Mouse (Mus musculus) frontal cortex, adult (tissue): Measurements from ENCODE around the gene Oscar.
"Not testable (repeated sequence)": the region's sequence is repeated elsewhere in the genome, so short reads cannot be mapped to it uniquely, and the experiment has no call there.

Source experiments
- ATAC-seq: cut with Nextera tagmentation; 2 replicates; pipeline ENCODE4 v1.9.2; 2017; ENCODE audit warnings: mild to moderate bottlenecking, moderate library complexity, mixed read lengths; ENCODE audit not compliant: low TSS enrichment

The Oscar gene

GRCm38 (mm10) chr7:3610437-3610836 is 5.5 kb downstream of the Oscar start:
- ATAC-seq, result no peak

GRCm38 (mm10) chr7:3609082-3609481 is 6.9 kb downstream of the Oscar start:
- ATAC-seq, result no peak

- ATAC-seq, result no peak
Measured at GRCm38 (mm10) chr7:3608668-3609067, 7.3 kb downstream of the Oscar start.

GRCm38 (mm10) chr7:3607391-3607790 is 8.6 kb downstream of the Oscar start:
- ATAC-seq, result no peak

- no peak for ATAC-seq
Measured at GRCm38 (mm10) chr7:3606798-3607197, 9.2 kb downstream of the Oscar start.

- peak; percentile 62; the same call in 1 of the 2 replicates for ATAC-seq
Measured at GRCm38 (mm10) chr7:3601119-3601518, 14.8 kb downstream of the Oscar start.

- ATAC-seq, result not testable (repeated sequence)
Measured at GRCm38 (mm10) chr7:3597755-3598154, 18.2 kb downstream of the Oscar start.

GRCm38 (mm10) chr7:3595146-3595545 is 20.8 kb downstream of the Oscar start:
- no peak for ATAC-seq

- no peak for ATAC-seq
Measured at GRCm38 (mm10) chr7:3594686-3595085, 21.3 kb downstream of the Oscar start.

- ATAC-seq, result no peak
Measured at GRCm38 (mm10) chr7:3593855-3594254, 22.1 kb downstream of the Oscar start.

GRCm38 (mm10) chr7:3591534-3591933 is 24.4 kb downstream of the Oscar start:
- ATAC-seq, result no peak

GRCm38 (mm10) chr7:3590550-3590949 is 25.4 kb downstream of the Oscar start:
- no peak for ATAC-seq

GRCm38 (mm10) chr7:3587292-3587691 is 28.7 kb downstream of the Oscar start:
- ATAC-seq, result no peak

- no peak for ATAC-seq
Measured at GRCm38 (mm10) chr7:3586255-3586654, 29.7 kb downstream of the Oscar start.

GRCm38 (mm10) chr7:3585763-3586162 is 30.2 kb downstream of the Oscar start:
- ATAC-seq, result no peak

- no peak for ATAC-seq
Measured at GRCm38 (mm10) chr7:3580029-3580428, 35.9 kb downstream of the Oscar start.

- no peak for ATAC-seq
Measured at GRCm38 (mm10) chr7:3578952-3579546, 36.9 kb downstream of the Oscar start.

GRCm38 (mm10) chr7:3578196-3578595 is 37.8 kb downstream of the Oscar start:
- no peak for ATAC-seq

- no peak for ATAC-seq
Measured at GRCm38 (mm10) chr7:3576354-3577124, 39.4 kb downstream of the Oscar start.

- ATAC-seq, result no peak; the same call in 1 of the 2 replicates
Measured at GRCm38 (mm10) chr7:3574216-3574615, 41.7 kb downstream of the Oscar start.

GRCm38 (mm10) chr7:3571847-3572246 is 44.1 kb downstream of the Oscar start:
- no peak for ATAC-seq

- not testable (repeated sequence) for ATAC-seq
Measured at GRCm38 (mm10) chr7:3570580-3570979, 45.4 kb downstream of the Oscar start.

- ATAC-seq, result no peak
Measured at GRCm38 (mm10) chr7:3569725-3570124, 46.2 kb downstream of the Oscar start.
